Mouse (Mus musculus): ENCODE measurements around the gene Fam149a.
A peak's percentile ranks its signal among the peaks of the same experiment; 100 is the strongest.
"Not testable (repeated sequence)": the region's sequence is repeated elsewhere in the genome, so short reads cannot be mapped to it uniquely, and the experiment has no call there.

The Fam149a gene

DNA sequence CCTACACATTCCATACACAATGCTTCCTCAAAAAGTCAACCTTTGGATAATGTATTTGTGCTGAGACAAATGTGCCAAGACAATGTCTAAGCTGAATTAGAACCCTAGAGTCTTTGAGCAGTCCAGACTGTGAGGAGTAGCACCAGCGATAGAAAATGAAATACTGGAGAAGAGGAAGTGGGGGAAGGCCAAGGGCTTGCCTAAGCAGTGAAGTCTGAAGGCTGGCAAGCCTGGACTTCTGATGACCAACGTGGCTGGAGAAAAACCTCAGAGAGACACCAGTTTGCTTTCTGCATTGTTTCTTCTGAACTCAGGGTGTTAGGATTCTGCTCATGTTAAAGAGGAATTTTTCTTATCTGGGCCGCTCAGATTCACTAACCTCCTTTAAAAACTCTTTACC lies 51.2 kb downstream of the Fam149a start:
- no peak for DNase-seq

GRCm38 (mm10) chr8:45329206-45329980 lies 52.7 kb downstream of the Fam149a start:
- DNase-seq = no peak

DNA sequence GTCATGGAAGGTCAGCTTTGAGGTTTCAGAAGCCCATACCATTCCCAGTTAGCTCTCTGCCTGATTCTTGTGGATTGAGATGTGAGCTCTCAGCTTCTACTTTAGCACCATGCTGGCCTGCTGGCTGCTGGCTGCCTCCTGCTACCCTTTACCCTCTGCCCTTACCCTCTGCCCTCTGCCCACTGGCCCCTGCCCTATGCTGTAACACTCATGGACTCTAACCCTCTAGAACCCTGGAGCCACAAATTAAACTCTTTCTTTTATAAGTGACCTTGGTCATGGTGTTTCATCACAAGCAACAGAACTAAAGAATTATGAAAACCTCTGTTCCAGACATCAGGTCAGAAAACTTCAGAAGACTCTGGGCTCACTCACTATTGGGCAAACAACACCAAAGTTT lies 55.0 kb downstream of the Fam149a start:
- DNase-seq = not testable (repeated sequence)

DNA sequence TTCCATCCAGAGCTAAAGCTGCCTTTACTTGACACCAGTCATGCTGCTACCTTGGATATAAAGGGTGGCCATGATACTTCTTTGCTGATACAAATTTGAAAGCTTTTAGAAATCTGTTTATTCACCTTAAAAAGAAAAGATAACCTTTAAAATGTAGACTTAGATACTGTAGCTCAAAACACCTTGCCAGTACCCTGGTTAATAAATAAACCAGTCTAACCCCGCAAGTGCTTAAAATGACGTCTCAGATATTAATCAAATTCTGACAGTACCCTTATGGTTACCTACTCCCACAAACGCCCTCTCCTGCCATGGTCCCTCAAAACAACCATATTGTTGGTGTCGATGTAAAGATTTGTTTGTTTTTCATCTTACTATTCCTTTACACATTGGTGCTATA lies 57.9 kb downstream of the Fam149a start:
- no peak for DNase-seq

DNA sequence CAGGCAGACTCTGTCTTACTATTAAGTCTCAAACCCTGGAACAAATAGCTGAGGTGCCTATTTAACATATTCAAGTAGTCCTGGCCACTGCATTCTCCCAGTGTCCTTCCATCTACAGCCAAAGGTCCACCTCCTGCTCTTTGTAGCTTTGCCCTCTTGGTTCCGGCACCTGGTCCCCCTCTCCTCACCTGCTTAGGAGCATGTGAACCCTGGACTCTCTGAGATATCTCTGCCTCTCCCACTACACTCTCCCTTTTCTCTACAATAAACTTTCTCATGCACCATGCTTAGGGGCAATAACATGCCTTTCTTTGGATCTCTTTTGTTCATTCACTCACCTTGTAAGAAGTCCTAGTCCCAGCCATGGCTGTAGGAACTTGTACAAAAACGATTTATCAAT lies 60.7 kb downstream of the Fam149a start:
- DNase-seq = no peak

- no peak for DNase-seq
These were observed 61.2 kb downstream of the Fam149a start for GRCm38 (mm10) chr8:45320930-45321329.

DNA sequence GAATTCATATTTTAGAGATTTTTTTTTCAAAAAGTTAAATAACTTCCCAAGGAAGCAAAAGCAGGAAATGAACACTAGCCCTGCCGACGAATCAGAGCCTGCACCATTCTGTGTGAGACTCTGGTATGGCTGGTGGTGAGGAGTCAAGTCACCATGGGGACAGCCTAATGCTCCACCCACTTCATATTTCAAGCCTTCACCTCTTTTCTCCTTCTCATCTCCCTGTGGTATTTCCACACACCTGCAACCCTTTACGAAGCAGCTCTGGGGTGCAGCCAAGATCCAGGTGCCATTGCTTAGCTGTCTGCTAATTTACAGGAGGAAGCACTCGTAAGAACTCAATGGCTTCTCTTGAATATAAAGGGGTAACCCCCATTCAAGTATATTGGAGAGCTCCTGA lies 71.1 kb downstream of the Fam149a start:
- no peak for DNase-seq

DNA sequence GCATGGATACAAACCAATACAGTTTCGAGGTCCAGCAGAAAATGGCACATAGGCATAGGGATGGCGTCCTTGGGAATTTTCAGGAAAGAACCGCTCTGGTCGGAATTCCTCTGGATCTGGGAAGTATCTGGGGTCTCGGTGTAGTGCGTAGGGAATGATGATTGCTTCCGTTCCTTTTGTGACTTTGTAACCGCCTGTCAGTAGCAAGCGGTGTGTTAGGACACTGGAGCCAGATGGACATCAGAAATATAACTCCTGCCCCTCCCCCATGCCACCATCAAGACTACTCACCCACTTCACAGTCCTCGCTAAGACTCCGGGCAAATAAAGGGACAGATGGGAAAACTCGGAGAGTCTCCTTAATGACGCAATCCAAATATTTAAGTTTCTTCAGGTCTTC lies 73.7 kb downstream of the Fam149a start, which contains the start of gene Gm45753:
Gm45753 (minus strand) TSS at position 101 of the 400 bp plus-strand sequence.
- no peak for DNase-seq

DNA sequence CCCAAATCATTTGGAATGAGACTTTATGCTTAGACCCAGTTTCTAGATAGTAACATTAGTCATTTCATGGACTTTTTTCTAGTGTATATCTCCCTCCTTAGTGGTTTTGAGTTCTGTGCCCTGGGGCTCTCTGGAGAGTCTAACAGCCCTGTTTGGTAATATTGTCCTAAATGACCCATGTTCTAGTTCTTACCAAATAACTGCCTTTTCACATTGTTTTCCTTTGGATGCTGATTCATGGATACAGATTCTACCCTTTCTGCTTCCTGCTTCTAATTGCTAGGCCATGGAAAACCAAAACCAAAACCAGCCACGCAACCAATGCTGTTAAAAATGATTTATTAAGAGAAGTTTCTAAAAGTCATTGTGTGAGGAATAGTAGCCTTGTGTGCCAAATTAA lies 76.6 kb downstream of the Fam149a start:
- DNase-seq = no peak

DNA sequence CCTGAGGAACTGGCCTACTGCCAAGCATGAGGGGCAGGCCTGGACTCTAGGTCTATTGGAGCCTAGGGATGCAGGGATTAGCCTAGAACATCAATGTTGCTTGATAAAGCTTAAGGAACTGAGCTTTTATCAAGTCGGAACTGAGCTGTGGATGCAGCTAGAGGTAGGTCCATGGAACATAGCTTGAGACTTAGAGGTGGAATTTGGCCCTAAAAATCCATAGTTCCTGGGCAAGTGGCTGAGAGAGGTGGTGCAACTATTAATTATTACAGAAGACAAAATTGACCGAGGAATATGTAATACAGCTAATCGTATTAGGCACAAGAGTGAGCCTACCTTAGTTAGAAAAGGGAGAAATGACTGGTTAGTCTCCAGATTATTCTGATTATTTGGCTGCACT lies 77.7 kb downstream of the Fam149a start:
- no peak for DNase-seq

- DNase-seq = no peak
These were observed 79.7 kb downstream of the Fam149a start for GRCm38 (mm10) chr8:45302390-45302789.

GRCm38 (mm10) chr8:45295276-45295675 lies 86.8 kb downstream of the Fam149a start:
- DNase-seq = no peak

GRCm38 (mm10) chr8:45294687-45295086 lies 87.4 kb downstream of the Fam149a start, which contains the start of gene Klkb1:
TSS of gene Klkb1 (minus strand) at chr8:45294859.
- DNase-seq = no peak

DNA sequence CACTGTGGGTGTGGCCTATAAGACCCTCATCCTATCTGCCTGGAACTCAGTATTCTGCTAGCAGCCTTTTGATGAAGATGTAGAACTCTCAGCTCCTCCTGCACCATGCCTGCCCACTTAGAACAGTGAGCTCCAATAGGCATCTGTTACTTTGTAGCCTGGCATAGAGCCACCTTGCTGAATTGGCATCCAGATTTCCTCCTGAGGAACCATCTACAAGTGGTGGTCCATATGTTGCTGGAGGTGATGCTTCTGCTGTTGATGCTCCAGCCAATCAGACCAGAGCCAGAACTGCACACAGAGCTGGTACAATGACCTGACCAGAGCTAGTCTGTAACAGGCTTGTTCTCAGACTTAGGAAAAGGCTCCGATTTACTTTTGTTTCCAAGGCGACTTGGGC lies 90.3 kb downstream of the Fam149a start:
- DNase-seq = peak; percentile 26 to 29
